Mouse (Mus musculus): ENCODE results near the gene Git2.

Git2 gene

GRCm38 (mm10) chr5:114775056-114775979 lies at the start of gene Git2:
Gene Git2, minus strand, starts transcription at chr5:114775517.
- peak; percentile 19 for DNase-seq (ENCODE audit: inconsistent ontology term)

- DNase-seq (ENCODE audit: inconsistent ontology term) = peak; percentile 56
Observed at GRCm38 (mm10) chr5:114824197-114824596, 48.9 kb upstream of the Git2 start.

GRCm38 (mm10) chr5:114822796-114823688 lies 47.7 kb upstream of the Git2 start, which contains the start of gene 1500011B03Rik:
Gene 1500011B03Rik, minus strand, starts transcription at chr5:114823468.
- peak; percentile 90 for DNase-seq (ENCODE audit: inconsistent ontology term)

- no peak for DNase-seq (ENCODE audit: inconsistent ontology term)
Observed at GRCm38 (mm10) chr5:114818124-114818523, 42.8 kb upstream of the Git2 start.

- DNase-seq (ENCODE audit: inconsistent ontology term) = no peak
Observed at GRCm38 (mm10) chr5:114816599-114816998, 41.3 kb upstream of the Git2 start.

GRCm38 (mm10) chr5:114813525-114814181 lies 38.3 kb upstream of the Git2 start:
- DNase-seq (ENCODE audit: inconsistent ontology term) = peak; percentile 90

GRCm38 (mm10) chr5:114809826-114810225 lies 34.5 kb upstream of the Git2 start:
- DNase-seq (ENCODE audit: inconsistent ontology term) = no peak

GRCm38 (mm10) chr5:114809181-114809756 lies 34.0 kb upstream of the Git2 start:
- DNase-seq (ENCODE audit: inconsistent ontology term) = no peak

- DNase-seq (ENCODE audit: inconsistent ontology term) = no peak
Observed at GRCm38 (mm10) chr5:114808385-114808784, 33.1 kb upstream of the Git2 start.

- DNase-seq (ENCODE audit: inconsistent ontology term) = no peak
Observed at GRCm38 (mm10) chr5:114807893-114808292, 32.6 kb upstream of the Git2 start.

- no peak for DNase-seq (ENCODE audit: inconsistent ontology term)
Observed at GRCm38 (mm10) chr5:114807468-114807867, 32.2 kb upstream of the Git2 start.

GRCm38 (mm10) chr5:114807063-114807462 lies 31.7 kb upstream of the Git2 start:
- no peak for DNase-seq (ENCODE audit: inconsistent ontology term)

- DNase-seq (ENCODE audit: inconsistent ontology term) = no peak
Observed at GRCm38 (mm10) chr5:114806636-114807035, 31.3 kb upstream of the Git2 start.

GRCm38 (mm10) chr5:114805436-114806350 lies 30.4 kb upstream of the Git2 start:
- DNase-seq (ENCODE audit: inconsistent ontology term) = no peak

GRCm38 (mm10) chr5:114804958-114805357 lies 29.6 kb upstream of the Git2 start:
- peak; percentile 46 for DNase-seq (ENCODE audit: inconsistent ontology term)

GRCm38 (mm10) chr5:114804335-114804734 lies 29.0 kb upstream of the Git2 start:
- DNase-seq (ENCODE audit: inconsistent ontology term) = no peak

- DNase-seq (ENCODE audit: inconsistent ontology term) = no peak
Observed at GRCm38 (mm10) chr5:114803231-114803630, 27.9 kb upstream of the Git2 start.

- no peak for DNase-seq (ENCODE audit: inconsistent ontology term)
Observed at GRCm38 (mm10) chr5:114801841-114802240, 26.5 kb upstream of the Git2 start.

- no peak for DNase-seq (ENCODE audit: inconsistent ontology term)
Observed at GRCm38 (mm10) chr5:114801049-114801448, 25.7 kb upstream of the Git2 start.

- DNase-seq (ENCODE audit: inconsistent ontology term) = no peak
Observed at GRCm38 (mm10) chr5:114799848-114800247, 24.5 kb upstream of the Git2 start.

Measured in Muller cell, postnatal 12 days (primary cell).